Mouse (Mus musculus): ENCODE data around the gene Plekhg2.
A peak's percentile ranks its signal among the peaks of the same experiment; 100 is the strongest.
"Not testable (repeated sequence)": the region's sequence is repeated elsewhere in the genome, so short reads cannot be mapped to it uniquely, and the experiment has no call there.

The Plekhg2 gene

GRCm38 (mm10) chr7:28372251-28373108 is at the start of gene Plekhg2:
Gene Plekhg2 (minus strand): TSS chr7:28372599.
- DNase-seq (ENCODE audit: inconsistent age in 2 of 2, low spot score in 1 of 2) = peak; percentile 98 to 100

- DNase-seq (ENCODE audit: inconsistent age in 2 of 2, low spot score in 1 of 2) = no peak
Observed at GRCm38 (mm10) chr7:28419416-28419815, 47.0 kb upstream of the Plekhg2 start.

GRCm38 (mm10) chr7:28418096-28418670 is 45.8 kb upstream of the Plekhg2 start:
- DNase-seq (ENCODE audit: inconsistent age in 2 of 2, low spot score in 1 of 2) = peak; percentile 44 to 77

GRCm38 (mm10) chr7:28417368-28417767 is 45.0 kb upstream of the Plekhg2 start:
- peak in 1 of 2 experiments; percentile 56 for DNase-seq (ENCODE audit: inconsistent age in 2 of 2, low spot score in 1 of 2)

GRCm38 (mm10) chr7:28412826-28413225 is 40.4 kb upstream of the Plekhg2 start:
- no peak for DNase-seq (ENCODE audit: inconsistent age in 2 of 2, low spot score in 1 of 2)

GRCm38 (mm10) chr7:28410841-28411475 is 38.6 kb upstream of the Plekhg2 start:
- DNase-seq (ENCODE audit: inconsistent age in 2 of 2, low spot score in 1 of 2) = peak; percentile 86 to 93

GRCm38 (mm10) chr7:28401942-28402341 is 29.5 kb upstream of the Plekhg2 start:
- no peak for DNase-seq (ENCODE audit: inconsistent age in 2 of 2, low spot score in 1 of 2)

GRCm38 (mm10) chr7:28401030-28401429 is 28.6 kb upstream of the Plekhg2 start:
- DNase-seq (ENCODE audit: inconsistent age in 2 of 2, low spot score in 1 of 2) = no peak

GRCm38 (mm10) chr7:28398696-28399340 is 26.4 kb upstream of the Plekhg2 start:
- DNase-seq (ENCODE audit: inconsistent age in 2 of 2, low spot score in 1 of 2) = no peak

- no peak for DNase-seq (ENCODE audit: inconsistent age in 2 of 2, low spot score in 1 of 2)
Observed at GRCm38 (mm10) chr7:28398000-28398399, 25.6 kb upstream of the Plekhg2 start.

GRCm38 (mm10) chr7:28395425-28395824 is 23.0 kb upstream of the Plekhg2 start:
- no peak for DNase-seq (ENCODE audit: inconsistent age in 2 of 2, low spot score in 1 of 2)

- peak in 1 of 2 experiments; percentile 15 for DNase-seq (ENCODE audit: inconsistent age in 2 of 2, low spot score in 1 of 2)
Observed at GRCm38 (mm10) chr7:28393272-28393951, 21.0 kb upstream of the Plekhg2 start.

- peak; percentile 98 to 99 for DNase-seq (ENCODE audit: inconsistent age in 2 of 2, low spot score in 1 of 2)
Observed at GRCm38 (mm10) chr7:28392429-28393271, 20.3 kb upstream of the Plekhg2 start, which contains the start of the genes Med29 and Paf1. Gene Med29 (minus strand): TSS chr7:28392708. Gene Paf1 (plus strand): TSS chr7:28392951.

- DNase-seq (ENCODE audit: inconsistent age in 2 of 2, low spot score in 1 of 2) = peak; percentile 53 to 68
Observed at GRCm38 (mm10) chr7:28390331-28390730, 17.9 kb upstream of the Plekhg2 start.

GRCm38 (mm10) chr7:28387384-28387783 is 15.0 kb upstream of the Plekhg2 start:
- not testable (repeated sequence) for DNase-seq (ENCODE audit: inconsistent age in 2 of 2, low spot score in 1 of 2)

GRCm38 (mm10) chr7:28386877-28387276 is 14.5 kb upstream of the Plekhg2 start:
- not testable (repeated sequence) for DNase-seq (ENCODE audit: inconsistent age in 2 of 2, low spot score in 1 of 2)

- peak; percentile 82 to 92 for DNase-seq (ENCODE audit: inconsistent age in 2 of 2, low spot score in 1 of 2)
Observed at GRCm38 (mm10) chr7:28386462-28386861, 14.1 kb upstream of the Plekhg2 start.

GRCm38 (mm10) chr7:28386007-28386406 is 13.6 kb upstream of the Plekhg2 start:
- DNase-seq (ENCODE audit: inconsistent age in 2 of 2, low spot score in 1 of 2) = peak in 1 of 2 experiments; percentile 60

- no peak for DNase-seq (ENCODE audit: inconsistent age in 2 of 2, low spot score in 1 of 2)
Observed at GRCm38 (mm10) chr7:28385196-28385595, 12.8 kb upstream of the Plekhg2 start.

GRCm38 (mm10) chr7:28384162-28384561 is 11.8 kb upstream of the Plekhg2 start:
- no peak for DNase-seq (ENCODE audit: inconsistent age in 2 of 2, low spot score in 1 of 2)
